ENCODE assay signal across 27 mouse cellular contexts in the genomic region with DNA sequence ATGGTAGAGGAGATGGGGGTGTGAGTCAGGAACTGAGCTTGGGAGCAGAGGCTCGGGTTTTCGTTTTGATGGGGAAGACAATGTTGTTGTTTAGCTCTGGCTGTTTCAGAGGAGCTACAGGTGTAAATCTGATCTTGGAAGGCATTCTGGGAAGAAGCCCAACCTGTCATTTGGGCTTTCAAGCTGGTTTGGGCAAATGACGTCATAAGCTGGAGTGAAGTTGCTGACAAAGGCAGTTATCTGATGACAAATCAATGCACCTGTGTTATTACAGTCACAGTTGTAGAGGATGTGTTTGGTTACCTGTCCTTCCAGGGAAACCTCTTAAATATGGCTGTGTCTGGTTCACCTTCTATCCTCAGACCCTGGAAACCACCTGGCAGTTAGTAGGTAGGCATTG.
"Had no signal": no experiment of that assay in that cellular context is flagged by ENCODE, and none has a peak within 500 bp of the region (broad histone marks: within the 10 kb centered on the region; RNA-seq: fewer than 3 reads in every experiment).

No protein-coding gene starts in this region.

- H3K27me3 ChIP-seq: heart, embryonic 12.5 days; heart, embryonic 15.5 days; hindbrain, embryonic 12.5 days; kidney, embryonic 15.5 days; limb, embryonic 13.5 days; limb, embryonic 15.5 days; liver, embryonic 12.5 days had no signal

- H3K4me3 ChIP-seq: gastrocnemius, adult 2 months; heart, adult 2 months; heart, embryonic 10.5 days; heart, embryonic 12.5 days; heart, embryonic 15.5 days; hindbrain, embryonic 10.5 days; hindbrain, embryonic 12.5 days; kidney, embryonic 15.5 days; limb, embryonic 13.5 days; limb, embryonic 15.5 days; liver, embryonic 12.5 days had no signal

- DNase-seq: gastrocnemius, adult 2 months; gastrocnemius, postnatal 10 days; gastrocnemius, postnatal 25 days; heart, adult 2 months; heart, postnatal 14 days; heart, postnatal 36 days; kidney, adult 11 months; kidney, adult 2 months; kidney, adult 9 months; kidney, postnatal 14 days; kidney, postnatal 36 days; layer of hippocampus, adult 9-11 months; layer of hippocampus, postnatal 36 days; left cerebral cortex, postnatal 4 days; lung, adult 18-20 months had no signal

- H3K27ac ChIP-seq: gastrocnemius, adult 2 months; heart, adult 2 months; heart, embryonic 10.5 days; heart, embryonic 15.5 days; hindbrain, embryonic 10.5 days; hindbrain, embryonic 12.5 days; hindbrain, embryonic 14.5 days; kidney, embryonic 15.5 days; kidney, postnatal 0 days; limb, embryonic 13.5 days; limb, embryonic 15.5 days; liver, embryonic 12.5 days; liver, embryonic 14.5 days had no signal

- H3K9ac ChIP-seq: heart, embryonic 12.5 days; heart, embryonic 15.5 days; hindbrain, embryonic 12.5 days; hindbrain, embryonic 14.5 days; kidney, embryonic 15.5 days; limb, embryonic 13.5 days; limb, embryonic 15.5 days; liver, embryonic 12.5 days; liver, embryonic 14.5 days had no signal

- H3K36me3 ChIP-seq: heart, embryonic 12.5 days; heart, embryonic 15.5 days; hindbrain, embryonic 10.5 days; hindbrain, embryonic 12.5 days; kidney, embryonic 15.5 days; limb, embryonic 13.5 days; limb, embryonic 15.5 days had no signal
